Mouse (Mus musculus): ENCODE measurements at regions not wholly inside any gene's neighbourhood (a gene's known extent, or its start where the extent isn't known, plus 50 kb on each side); places are given as distances from the start of the nearest gene placed in this dataset.

DNA sequence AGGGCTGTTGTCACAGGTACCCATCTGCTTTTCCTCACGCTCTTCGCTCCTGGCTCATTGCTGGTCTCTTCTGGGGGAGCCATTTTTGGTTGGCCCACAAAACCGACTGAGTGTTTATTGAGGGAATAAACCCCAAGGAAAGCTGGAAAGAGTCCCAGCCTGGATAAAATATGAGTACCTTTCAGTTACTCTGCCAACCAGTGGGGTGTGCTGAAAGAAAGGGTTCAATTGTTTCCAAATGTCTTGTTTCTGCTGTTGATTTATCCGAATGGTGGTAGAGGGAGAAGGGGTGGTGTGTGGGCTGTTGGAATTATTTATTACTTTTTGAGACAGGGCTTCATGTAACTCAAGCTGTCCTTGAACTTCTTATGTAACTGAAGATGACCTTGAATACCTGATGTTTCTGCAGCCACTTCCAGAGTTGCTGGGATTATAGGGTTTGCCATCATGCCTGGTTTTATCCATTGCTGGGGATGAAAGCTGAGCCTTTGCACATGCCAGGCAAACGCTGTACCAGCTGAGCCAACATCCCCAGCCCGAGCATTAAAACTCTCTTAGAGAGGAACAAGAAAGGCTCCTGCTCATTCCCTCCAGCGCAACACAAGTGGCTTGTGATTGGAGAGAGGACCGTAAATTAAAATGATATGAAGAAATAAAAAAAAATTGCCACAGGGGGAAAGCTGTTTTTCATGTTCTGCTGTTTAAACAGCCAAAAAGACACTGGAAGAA is 194.1 kb downstream of the Hhipl2 start:
- TF ChIP-seq GATA1 (IDR thresholded peaks at IDR 0.05; ENCODE audit: borderline replicate concordance, low read length), result no peak
- no peak for TF ChIP-seq FLI1 (IDR thresholded peaks at IDR 0.05; ENCODE audit: low read length)
